ENCODE assay signal across 9 mouse cellular contexts in the genomic region with DNA sequence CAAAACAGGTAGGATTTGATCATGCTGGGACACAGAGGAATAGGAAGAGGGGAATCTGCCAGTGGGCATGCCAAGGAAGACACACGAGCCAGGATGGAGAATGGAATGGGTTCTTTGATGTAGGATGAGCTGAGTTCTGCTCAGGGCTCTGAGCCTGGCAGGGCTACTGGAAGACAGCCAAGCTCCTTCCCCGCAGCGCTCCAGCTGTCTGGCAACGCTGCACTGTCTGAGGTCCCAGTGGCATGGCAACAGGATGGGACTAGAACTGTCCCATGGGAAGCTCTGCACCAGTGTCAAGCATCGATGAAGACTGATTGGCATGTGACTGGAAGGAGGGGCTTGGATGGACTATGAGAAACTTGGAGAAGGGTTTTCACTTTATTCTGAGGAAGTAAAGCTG.
DNase-seq lines count a peak whose midpoint lies in the region; ATAC-seq and TF ChIP-seq lines count a peak whose summit lies in the region.
"Had no signal": no experiment of that assay in that cellular context is flagged by ENCODE, and none has a peak within 500 bp of the region (broad histone marks: within the 10 kb centered on the region; RNA-seq: fewer than 3 reads in every experiment).

No protein-coding gene starts in this region.

- H3K27me3 ChIP-seq in heart, embryonic 16.5 days (ENCODE audit: control insufficient read depth, insufficient read depth, low read length): no peaks in the 10 kb centered on the region
- no peaks in the 10 kb centered on the region for H3K27me3 ChIP-seq in heart, embryonic 11.5 days (ENCODE audit: control insufficient read depth, insufficient read depth, low read length)
- H3K27me3 ChIP-seq in liver, embryonic 11.5 days (replicated peaks; ENCODE audit: control insufficient read depth, insufficient read depth, low read length): no peaks in the 10 kb centered on the region
- H3K27me3 ChIP-seq: limb, embryonic 13.5 days had no signal

- peak; percentile 32; the same call in 1 of the 2 replicates for ATAC-seq in heart, embryonic 16.5 days (replicated peaks; ENCODE audit: extremely low read depth, insufficient read depth, low FRiP score)
- no peak for ATAC-seq in heart, embryonic 11.5 days (replicated peaks; ENCODE audit: insufficient number of reproducible peaks, low FRiP score, low TSS enrichment)
- ATAC-seq in liver, embryonic 11.5 days (replicated peaks; ENCODE audit: low FRiP score): no peak

- no peak overlapping the region for H3K9ac ChIP-seq in heart, embryonic 16.5 days (ENCODE audit: low read length)
- H3K9ac ChIP-seq in heart, embryonic 11.5 days (ENCODE audit: low read depth, low read length): no peak overlapping the region
- no peak overlapping the region for H3K9ac ChIP-seq in liver, embryonic 11.5 days (ENCODE audit: low read depth, low read length)
- H3K9ac ChIP-seq: limb, embryonic 13.5 days had no signal

- intact Hi-C loops in heart, postnatal 14 days (cut with DNase I): no loop called here
- intact Hi-C loops in left cerebral cortex, postnatal 4 days (cut with DNase I): no loop called here

- H3K27ac ChIP-seq in heart, embryonic 16.5 days (ENCODE audit: low read length): no peak overlapping the region
- no peak overlapping the region for H3K27ac ChIP-seq in heart, embryonic 11.5 days (ENCODE audit: low read depth, low read length)
- H3K27ac ChIP-seq in liver, embryonic 11.5 days (ENCODE audit: low read depth, low read length): no peak overlapping the region
- H3K27ac ChIP-seq: limb, embryonic 13.5 days had no signal

- no peaks in the 10 kb centered on the region for H3K9me3 ChIP-seq in heart, embryonic 16.5 days (replicated peaks; ENCODE audit: control insufficient read depth, low read length)
- no peaks in the 10 kb centered on the region for H3K9me3 ChIP-seq in heart, embryonic 11.5 days (replicated peaks; ENCODE audit: control insufficient read depth, low read length)
- H3K9me3 ChIP-seq in liver, embryonic 11.5 days (ENCODE audit: control insufficient read depth, low read length): no peaks in the 10 kb centered on the region
- H3K9me3 ChIP-seq: limb, embryonic 13.5 days had no signal

- no peak overlapping the region for H3K4me3 ChIP-seq in heart, embryonic 16.5 days (ENCODE audit: low read length)
- H3K4me3 ChIP-seq in heart, embryonic 11.5 days (ENCODE audit: low read depth, low read length): no peak overlapping the region
- H3K4me3 ChIP-seq in liver, embryonic 11.5 days (ENCODE audit: low read depth, low read length): no peak overlapping the region
- H3K4me3 ChIP-seq: limb, embryonic 13.5 days had no signal

- DNase-seq in brain, embryonic 14.5 days (ENCODE audit: low read depth): peak; percentile 82
- DNase-seq in heart, postnatal 14 days: peak; percentile 12 to 40
- DNase-seq in left cerebral cortex, postnatal 4 days: peak; percentile 75
- no peak for DNase-seq in kidney, adult 9 months
- DNase-seq in liver, embryonic 11.5 days (ENCODE audit: low spot score): no peak
- DNase-seq in lung, postnatal 36 days: no peak

- no peaks in the 10 kb centered on the region for H3K36me3 ChIP-seq in heart, embryonic 16.5 days (ENCODE audit: control insufficient read depth, insufficient read depth)
- H3K36me3 ChIP-seq in heart, embryonic 11.5 days (ENCODE audit: control insufficient read depth, insufficient read depth, low read length): no peaks in the 10 kb centered on the region
- no peaks in the 10 kb centered on the region for H3K36me3 ChIP-seq in liver, embryonic 11.5 days (ENCODE audit: control insufficient read depth, insufficient read depth, low read length)
- H3K36me3 ChIP-seq: limb, embryonic 13.5 days had no signal

- no peak for TF ChIP-seq POLR2A in brain, embryonic 14.5 days (IDR thresholded peaks at IDR 0.05; ENCODE audit: borderline replicate concordance, extremely low read depth, insufficient read depth, insufficient read length, poor library complexity, severe bottlenecking)

- no peaks in the 10 kb centered on the region for H3K4me1 ChIP-seq in heart, embryonic 16.5 days (ENCODE audit: control insufficient read depth, insufficient read depth, low read length)
- no peaks in the 10 kb centered on the region for H3K4me1 ChIP-seq in heart, embryonic 11.5 days (ENCODE audit: control insufficient read depth, insufficient read depth, low read length)
- H3K4me1 ChIP-seq in liver, embryonic 11.5 days (replicated peaks; ENCODE audit: control insufficient read depth, insufficient read depth, low read length): no peaks in the 10 kb centered on the region

- TF ChIP-seq CTCF in brain, embryonic 14.5 days (IDR thresholded peaks at IDR 0.05; ENCODE audit: borderline replicate concordance, extremely low read depth, insufficient read depth, insufficient read length): no peak

- H3K4me2 ChIP-seq in heart, embryonic 16.5 days (ENCODE audit: low read depth, low read length): no peak overlapping the region
- no peak overlapping the region for H3K4me2 ChIP-seq in heart, embryonic 11.5 days
- no peak overlapping the region for H3K4me2 ChIP-seq in liver, embryonic 11.5 days
- H3K4me2 ChIP-seq: limb, embryonic 13.5 days had no signal

- 34% methylated on average over 5 of the region's 5 CpGs for WGBS in heart, embryonic 16.5 days
- WGBS in heart, embryonic 11.5 days (ENCODE audit: insufficient replicate concordance): 67% methylated on average over 5 of the region's 5 CpGs
- 77% methylated on average over 5 of the region's 5 CpGs for WGBS in liver, embryonic 11.5 days

Comparison
In these comparisons a context has a peak if more than half of its experiments do, and no peak if none do; other contexts are left out.
1. DNase-seq: peak in brain, embryonic 14.5 days (single experiment), heart, postnatal 14 days (2 of 2) and left cerebral cortex, postnatal 4 days (single experiment); none in kidney, adult 9 months (single experiment), liver, embryonic 11.5 days (single experiment) and lung, postnatal 36 days (single experiment).